Mouse (Mus musculus): ENCODE measurements around the gene Leo1. TPM values are rescaled to one million over a fixed set of nuclear protein-coding genes. Genes with fewer than 3 reads are reported as not detected.

Leo1 gene
- 32.0 and 37.1 TPM in 2 replicates for total RNA-seq (2021)
- long read RNA-seq, experiment 1, transcript Leo1-201 (12 exons, 2,180 nt) = major isoform, 39 of 44 reads
- long read RNA-seq, experiment 1, partial matches to known transcripts = 3 of 44 reads
- long read RNA-seq, experiment 1, other reads (novel, unspliced or antisense) = 2 of 44 reads
- long read RNA-seq, experiment 2, transcript Leo1-201 (12 exons, 2,180 nt) = major isoform, 33 of 35 reads
- long read RNA-seq, experiment 2, partial matches to known transcripts = 1 of 35 reads
- long read RNA-seq, experiment 2, other reads (novel, unspliced or antisense) = 1 of 35 reads

GRCm38 (mm10) chr9:75440796-75441666, at the start of gene Leo1:
Leo1 (plus strand) TSS chr9:75441524.
- peak; percentile 92 for DNase-seq

GRCm38 (mm10) chr9:75393251-75393650, 48.1 kb upstream of the Leo1 start:
- no peak for DNase-seq

- no peak for DNase-seq
Measured at GRCm38 (mm10) chr9:75395971-75396370, 45.4 kb upstream of the Leo1 start.

- no peak for DNase-seq
Measured at GRCm38 (mm10) chr9:75399069-75399468, 42.3 kb upstream of the Leo1 start.

- DNase-seq = peak; percentile 36
Measured at GRCm38 (mm10) chr9:75400639-75401038, 40.7 kb upstream of the Leo1 start.

GRCm38 (mm10) chr9:75401593-75402504, 39.5 kb upstream of the Leo1 start:
- peak; percentile 48 for DNase-seq

GRCm38 (mm10) chr9:75403520-75403919, 37.8 kb upstream of the Leo1 start:
- DNase-seq = no peak

GRCm38 (mm10) chr9:75406121-75406520, 35.2 kb upstream of the Leo1 start:
- peak; percentile 60 for DNase-seq

GRCm38 (mm10) chr9:75407803-75408202, 33.5 kb upstream of the Leo1 start:
- peak; percentile 79 for DNase-seq

GRCm38 (mm10) chr9:75408204-75408826, 33.0 kb upstream of the Leo1 start:
- no peak for DNase-seq

GRCm38 (mm10) chr9:75409031-75409851, 32.1 kb upstream of the Leo1 start:
- DNase-seq = peak; percentile 92

- DNase-seq = peak; percentile 99
Measured at GRCm38 (mm10) chr9:75409852-75410378, 31.4 kb upstream of the Leo1 start, which contains the start of gene Mapk6. Mapk6 (minus strand) TSS chr9:75410005.

- no peak for DNase-seq
Measured at GRCm38 (mm10) chr9:75410868-75411487, 30.3 kb upstream of the Leo1 start.

- no peak for DNase-seq
Measured at GRCm38 (mm10) chr9:75411584-75411983, 29.7 kb upstream of the Leo1 start.

- DNase-seq = no peak
Measured at GRCm38 (mm10) chr9:75413206-75413605, 28.1 kb upstream of the Leo1 start.

- no peak for DNase-seq
Measured at GRCm38 (mm10) chr9:75414204-75414603, 27.1 kb upstream of the Leo1 start.

GRCm38 (mm10) chr9:75422251-75422691, 19.1 kb upstream of the Leo1 start:
- DNase-seq = no peak

- DNase-seq = no peak
Measured at GRCm38 (mm10) chr9:75423683-75424082, 17.6 kb upstream of the Leo1 start.

- DNase-seq = no peak
Measured at GRCm38 (mm10) chr9:75424358-75425150, 16.8 kb upstream of the Leo1 start.

Data from adrenal gland, postnatal 14 days (tissue).